Mouse (Mus musculus) megakaryocyte, embryonic 14.5 days (primary cell): ENCODE data around the gene 0610009B22Rik. TPM values are rescaled to one million over a fixed set of nuclear protein-coding genes. Genes with fewer than 3 reads are reported as not detected.
"Not testable (repeated sequence)": the region's sequence is repeated elsewhere in the genome, so short reads cannot be mapped to it uniquely, and the experiment has no call there.

ENCODE experiments used
- H3K27me3 ChIP-seq: replicated peaks from 2 replicates; pipeline ENCODE3; 2012; ENCODE audit warnings: inconsistent platforms
- H3K36me3 ChIP-seq: replicated peaks from 2 replicates; pipeline ENCODE3; 2012; ENCODE audit warnings: low read length, inconsistent platforms, mixed read lengths
- H3K4me1 ChIP-seq: 2 replicates; pipeline ENCODE4 v1.6.1; 2012; ENCODE audit warnings: inconsistent platforms
- H3K4me3 ChIP-seq: replicated peaks from 2 replicates; pipeline ENCODE3; 2012; ENCODE audit warnings: moderate library complexity, mild to moderate bottlenecking, inconsistent platforms
- H3K9me3 ChIP-seq: 2 replicates; pipeline ENCODE4 v1.6.1; 2012; ENCODE audit warnings: inconsistent platforms
- FLI1 ChIP-seq: IDR thresholded peaks from 2 replicates; pipeline ENCODE4 v1.6.1; 2012; ENCODE audit warnings: low read length, inconsistent platforms, mixed read lengths
- GATA1 ChIP-seq: IDR thresholded peaks from 3 replicates; pipeline ENCODE4 v1.6.1; 2012; ENCODE audit warnings: mixed read lengths, low read length, inconsistent platforms, borderline replicate concordance
- polyA plus RNA-seq: library from polyadenylated mRNA; stranded (reverse); fragments of >175 nt; gene quantifications from 2 replicates; pipeline ENCODE4 v1.2.3, GENCODE M21; 2012; ENCODE audit warnings: low replicate concordance; ENCODE audit not compliant: insufficient read depth

0610009B22Rik gene
- polyA plus RNA-seq, 1 experiment, result 1.7 TPM

GRCm38 (mm10) chr11:51689343-51689742 is 669 bp upstream of the 0610009B22Rik start:
- Histone ChIP-seq H3K4me3 (peak overlapping the region; percentile 96), H3K27me3 (no peaks in the 10 kb centered on the region)
- TF ChIP-seq GATA1, result no peak
- TF ChIP-seq FLI1, result no peak

GRCm38 (mm10) chr11:51681976-51682374 is 6.7 kb downstream of the 0610009B22Rik start:
- Histone ChIP-seq H3K9me3 (no peaks in the 10 kb centered on the region), H3K4me3 (no peak overlapping the region), H3K36me3 (peaks cover 14% of the 10 kb centered on the region), H3K4me1 (peaks cover 24% of the 10 kb centered on the region), H3K27me3 (no peaks in the 10 kb centered on the region)
- TF ChIP-seq GATA1 (no peak), FLI1 (no peak)

More at GRCm38 (mm10) chr11:51689343-51689742, 669 bp upstream of the 0610009B22Rik start:
- peaks cover 32% of the 10 kb centered on the region for H3K36me3 ChIP-seq
- H3K9me3 ChIP-seq, result no peaks in the 10 kb centered on the region
- peaks cover 18% of the 10 kb centered on the region for H3K4me1 ChIP-seq

- Histone ChIP-seq H3K27me3 (no peaks in the 10 kb centered on the region), H3K36me3 (peaks cover 14% of the 10 kb centered on the region), H3K9me3 (no peaks in the 10 kb centered on the region), H3K4me1 (peaks cover 22% of the 10 kb centered on the region), H3K4me3 (no peak overlapping the region)
- TF ChIP-seq GATA1, result no peak
- TF ChIP-seq FLI1, result no peak
Measured at GRCm38 (mm10) chr11:51681324-51681975, 7.2 kb downstream of the 0610009B22Rik start.

GRCm38 (mm10) chr11:51679466-51679865 is 9.2 kb downstream of the 0610009B22Rik start:
- no peaks in the 10 kb centered on the region for H3K9me3 ChIP-seq
- no peak overlapping the region for H3K4me3 ChIP-seq
- peaks cover 1% of the 10 kb centered on the region for H3K27me3 ChIP-seq
- H3K4me1 ChIP-seq, result peaks cover 21% of the 10 kb centered on the region
- no peaks in the 10 kb centered on the region for H3K36me3 ChIP-seq
- TF ChIP-seq GATA1, result no peak
- no peak for TF ChIP-seq FLI1

DNA sequence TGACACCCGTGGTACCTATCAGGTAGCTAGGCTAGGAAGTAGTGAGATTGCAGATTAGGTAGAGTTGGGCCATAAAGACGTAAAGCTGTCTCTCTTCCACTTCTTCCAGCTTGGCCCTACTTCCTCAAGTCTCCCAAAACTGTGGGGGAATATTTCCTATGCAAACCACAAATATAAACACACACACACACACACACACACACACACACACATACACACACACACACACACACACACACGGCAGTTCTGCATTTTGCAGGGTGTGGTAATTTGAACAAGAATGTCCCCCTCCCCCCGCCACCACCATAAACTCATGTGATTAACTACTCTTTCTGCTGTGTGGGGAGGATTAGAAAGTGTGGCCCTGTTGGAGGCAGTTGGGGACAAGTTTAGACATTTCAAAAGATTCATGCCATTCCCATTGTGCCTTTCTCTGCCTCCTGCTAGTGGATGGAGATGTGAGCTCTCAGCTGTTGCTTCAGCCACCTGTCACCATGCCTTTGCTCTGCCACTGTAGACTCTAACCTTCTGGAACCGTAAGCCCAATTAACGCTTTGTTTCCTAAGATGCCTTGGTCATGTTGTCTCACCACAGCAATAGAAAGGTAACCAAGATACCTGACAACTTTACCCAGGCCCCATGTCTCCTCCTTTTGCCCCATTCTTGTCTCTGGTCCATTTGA is 10.8 kb downstream of the 0610009B22Rik start:
- H3K27me3 ChIP-seq, result peaks cover 1% of the 10 kb centered on the region
- TF ChIP-seq GATA1, result no peak
- TF ChIP-seq FLI1, result no peak
- H3K4me1 ChIP-seq, result peaks cover 21% of the 10 kb centered on the region
- no peaks in the 10 kb centered on the region for H3K36me3 ChIP-seq
- H3K9me3 ChIP-seq, result no peaks in the 10 kb centered on the region
- H3K4me3 ChIP-seq, result peak overlapping the region; percentile 23

DNA sequence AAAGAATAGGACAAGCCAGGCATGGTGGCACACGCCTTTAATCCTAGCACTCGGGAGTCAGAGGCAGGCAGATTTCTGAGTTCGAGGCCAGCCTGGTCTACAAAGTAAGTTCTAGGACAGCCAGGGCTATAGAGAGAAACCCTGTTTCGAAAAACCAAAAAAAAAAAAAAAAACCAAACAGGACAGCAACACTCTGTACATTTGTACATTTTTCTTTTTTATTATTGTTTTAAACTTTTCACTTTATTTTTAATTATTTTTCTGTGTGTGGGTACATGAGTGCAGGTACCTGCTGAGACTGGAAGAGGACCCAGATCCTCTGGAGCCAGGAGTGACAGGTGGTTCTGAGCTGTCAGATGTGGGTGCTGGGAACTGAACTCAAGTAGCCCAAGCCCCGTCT is 13.3 kb downstream of the 0610009B22Rik start:
- Histone ChIP-seq H3K36me3 (no peaks in the 10 kb centered on the region), H3K27me3 (peaks cover 1% of the 10 kb centered on the region), H3K4me3 (no peak overlapping the region), H3K9me3 (no peaks in the 10 kb centered on the region), H3K4me1 (peaks cover 15% of the 10 kb centered on the region)
- TF ChIP-seq FLI1 (no peak), GATA1 (no peak)

GRCm38 (mm10) chr11:51673291-51673690 is 15.4 kb downstream of the 0610009B22Rik start:
- no peak for TF ChIP-seq GATA1
- no peak for TF ChIP-seq FLI1
- H3K4me3 ChIP-seq, result no peak overlapping the region
- H3K4me1 ChIP-seq, result peaks cover 15% of the 10 kb centered on the region
- H3K36me3 ChIP-seq, result no peaks in the 10 kb centered on the region
- H3K27me3 ChIP-seq, result peaks cover 1% of the 10 kb centered on the region
- no peaks in the 10 kb centered on the region for H3K9me3 ChIP-seq

GRCm38 (mm10) chr11:51671376-51671775 is 17.3 kb downstream of the 0610009B22Rik start:
- Histone ChIP-seq H3K9me3 (no peaks in the 10 kb centered on the region), H3K27me3 (peaks cover 1% of the 10 kb centered on the region), H3K36me3 (no peaks in the 10 kb centered on the region), H3K4me3 (no peak overlapping the region), H3K4me1 (peaks cover 3% of the 10 kb centered on the region; the same call in 1 of the 2 replicates)
- TF ChIP-seq GATA1 (no peak), FLI1 (no peak)

DNA sequence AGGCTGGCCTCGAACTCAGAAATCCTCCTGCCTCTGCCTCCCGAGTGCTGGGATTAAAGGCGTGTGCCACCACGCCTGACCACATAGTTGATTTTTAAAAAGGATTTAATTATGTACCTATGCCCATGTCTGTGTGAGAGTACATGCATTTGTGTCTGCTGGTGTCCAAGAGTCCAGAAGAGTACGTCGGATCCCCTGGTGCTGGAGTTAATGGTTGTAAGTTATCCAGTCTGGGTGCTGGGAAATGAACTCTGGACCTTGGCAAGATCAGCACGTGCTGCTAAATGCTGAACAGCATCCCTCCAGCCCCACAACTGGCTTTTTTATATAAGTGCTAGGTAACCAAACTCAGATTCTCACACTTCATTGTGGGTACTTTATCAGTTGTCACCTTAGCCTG is 17.8 kb downstream of the 0610009B22Rik start:
- Histone ChIP-seq H3K36me3 (no peaks in the 10 kb centered on the region), H3K27me3 (peaks cover 1% of the 10 kb centered on the region), H3K9me3 (no peaks in the 10 kb centered on the region), H3K4me3 (no peak overlapping the region), H3K4me1 (peaks cover 3% of the 10 kb centered on the region; the same call in 1 of the 2 replicates)
- TF ChIP-seq GATA1 (no peak), FLI1 (no peak)

DNA sequence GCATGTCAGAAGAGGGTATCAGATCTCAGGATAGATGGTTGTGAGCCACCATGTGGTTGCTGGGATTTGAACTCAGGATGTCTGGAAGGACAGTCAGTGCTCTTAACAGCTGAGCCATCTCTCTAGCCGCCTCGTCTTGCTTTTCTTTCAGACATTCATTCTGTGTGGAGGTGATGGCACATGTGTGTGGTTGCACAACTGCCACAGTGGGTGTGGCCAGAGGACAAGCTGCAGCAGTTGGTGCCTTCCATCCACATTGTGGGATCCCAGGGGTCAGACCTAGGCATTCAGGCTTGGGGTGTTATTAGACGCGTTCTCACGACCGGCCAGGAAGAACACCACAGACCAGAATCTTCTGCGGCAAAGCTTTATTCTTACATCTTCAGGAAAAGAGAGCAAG is 23.9 kb downstream of the 0610009B22Rik start:
- H3K4me3 ChIP-seq, H3K9me3 ChIP-seq, H3K4me1 ChIP-seq, H3K36me3 ChIP-seq: not testable (repeated sequence)
- peaks cover 10% of the 10 kb centered on the region for H3K27me3 ChIP-seq
